Comparison of ENCODE assay signal across 15 mouse cellular contexts in genomic region chr11:113166517-113166916, GRCm38 (mm10).
DNase-seq lines count a peak whose midpoint lies in the region; ATAC-seq and TF ChIP-seq lines count a peak whose summit lies in the region.
"Had no signal": no experiment of that assay in that cellular context is flagged by ENCODE, and none has a peak within 500 bp of the region (broad histone marks: within the 10 kb centered on the region; RNA-seq: fewer than 3 reads in every experiment).

No protein-coding gene starts in this region.

- no peaks in the 10 kb centered on the region for H3K9me3 ChIP-seq in forebrain, embryonic 12.5 days
- no peaks in the 10 kb centered on the region for H3K9me3 ChIP-seq in forebrain, postnatal 0 days (ENCODE audit: low read length)
- H3K9me3 ChIP-seq: embryonic facial prominence, embryonic 15.5 days; limb, embryonic 13.5 days; midbrain, embryonic 15.5 days had no signal

- no peak for DNase-seq in forebrain, postnatal 0 days
- DNase-seq in kidney, adult 2 months: peak; percentile 53
- no peak for DNase-seq in kidney, postnatal 4 days
- peak; percentile 46 for DNase-seq in kidney, postnatal 10 days
- no peak for DNase-seq in cerebellum, adult 11-12 months
- no peak for DNase-seq in left cerebral cortex, postnatal 36 days (ENCODE audit: low spot score in 2 of 2)
- DNase-seq: cerebellum, adult 2 months; gastrocnemius, postnatal 14 days had no signal

- H3K36me3 ChIP-seq in forebrain, embryonic 12.5 days (replicated peaks): no peaks in the 10 kb centered on the region
- no peaks in the 10 kb centered on the region for H3K36me3 ChIP-seq in forebrain, postnatal 0 days (ENCODE audit: insufficient read depth)
- H3K36me3 ChIP-seq in kidney, adult 2 months (ENCODE audit: control insufficient read depth, insufficient read depth, low read length): no peaks in the 10 kb centered on the region
- H3K36me3 ChIP-seq: embryonic facial prominence, embryonic 15.5 days; G1E; midbrain, embryonic 15.5 days had no signal

- H3K27me3 ChIP-seq in forebrain, embryonic 12.5 days: no peaks in the 10 kb centered on the region; the same call in 1 of the 2 replicates
- H3K27me3 ChIP-seq in forebrain, postnatal 0 days (ENCODE audit: insufficient read depth, low read length): no peaks in the 10 kb centered on the region
- no peaks in the 10 kb centered on the region for H3K27me3 ChIP-seq in kidney, adult 2 months (replicated peaks; ENCODE audit: control insufficient read depth, insufficient read depth, low read length)
- H3K27me3 ChIP-seq: limb, embryonic 13.5 days; midbrain, embryonic 15.5 days had no signal

- intact Hi-C loops in left cerebral cortex, postnatal 36 days (cut with DNase I): loop anchor here (5.0 to 10.0 kb wide), 3 partner anchors 962 to 1514 kb away; no protein-coding TSS in a partner anchor

- H3K4me3 ChIP-seq in forebrain, embryonic 12.5 days (replicated peaks): no peak overlapping the region
- H3K4me3 ChIP-seq in forebrain, postnatal 0 days (ENCODE audit: low read depth, low read length): no peak overlapping the region
- H3K4me3 ChIP-seq in kidney, adult 2 months (ENCODE audit: insufficient read depth, low read depth, low read length): no peak overlapping the region
- H3K4me3 ChIP-seq in cortical plate, adult 2 months (ENCODE audit: insufficient read depth, low read length): no peak overlapping the region
- H3K4me3 ChIP-seq: embryonic facial prominence, embryonic 15.5 days; limb, embryonic 13.5 days; midbrain, embryonic 15.5 days had no signal

- H3K4me1 ChIP-seq in forebrain, embryonic 12.5 days: peaks cover 66% of the 10 kb centered on the region
- H3K4me1 ChIP-seq in forebrain, postnatal 0 days (ENCODE audit: insufficient read depth): peaks cover 10% of the 10 kb centered on the region; the same call in 1 of the 2 replicates
- H3K4me1 ChIP-seq in kidney, adult 2 months (ENCODE audit: control insufficient read depth, insufficient read depth, low read length): peaks cover 11% of the 10 kb centered on the region; the same call in 1 of the 2 replicates
- H3K4me1 ChIP-seq in cortical plate, adult 2 months (ENCODE audit: control insufficient read depth, insufficient read depth, low read length): no peaks in the 10 kb centered on the region

- 55% methylated on average over 4 of the region's 4 CpGs for WGBS in forebrain, embryonic 12.5 days
- WGBS in forebrain, postnatal 0 days: 65% methylated on average over 4 of the region's 4 CpGs
- 48% methylated on average over 4 of the region's 4 CpGs for WGBS in kidney, adult 2 months

- ATAC-seq in forebrain, embryonic 12.5 days (ENCODE audit: low FRiP score): no peak
- no peak for ATAC-seq in forebrain, postnatal 0 days
- ATAC-seq: lung, postnatal 0 days; midbrain, embryonic 15.5 days had no signal

- H3K27ac ChIP-seq in forebrain, embryonic 12.5 days: peak overlapping the region; percentile 36; the same call in 1 of the 2 replicates
- H3K27ac ChIP-seq in forebrain, postnatal 0 days (ENCODE audit: low read depth, low read length): no peak overlapping the region
- H3K27ac ChIP-seq in kidney, adult 2 months (ENCODE audit: insufficient read depth, low read depth, low read length): peak overlapping the region; percentile 19
- H3K27ac ChIP-seq in cortical plate, adult 2 months (ENCODE audit: insufficient read depth, low read length): 0 out of 2 replicates have a peak overlapping the region, but pooled peaks have one; percentile 45
- H3K27ac ChIP-seq: embryonic facial prominence, embryonic 15.5 days; limb, embryonic 13.5 days; midbrain, embryonic 15.5 days had no signal

- TF ChIP-seq POLR2A in kidney, adult 2 months (IDR thresholded peaks at IDR 0.05; ENCODE audit: low read depth, low read length): no peak
- TF ChIP-seq POLR2A in cortical plate, adult 2 months (IDR thresholded peaks at IDR 0.05; ENCODE audit: extremely low read depth, insufficient read depth, low read length): no peak

- H3K4me2 ChIP-seq in forebrain, embryonic 12.5 days: no peak overlapping the region
- no peak overlapping the region for H3K4me2 ChIP-seq in forebrain, postnatal 0 days (ENCODE audit: low read depth)
- H3K4me2 ChIP-seq: embryonic facial prominence, embryonic 15.5 days; limb, embryonic 13.5 days; midbrain, embryonic 15.5 days had no signal

- TF ChIP-seq CTCF in forebrain, postnatal 0 days (IDR thresholded peaks at IDR 0.05; ENCODE audit: low read depth): no peak
- no peak for TF ChIP-seq CTCF in kidney, adult 2 months (conservative IDR thresholded peaks at IDR 0.05; ENCODE audit: insufficient read depth, insufficient read length, low read depth, low read length)
- no peak for TF ChIP-seq CTCF in cortical plate, adult 2 months (IDR thresholded peaks at IDR 0.05; ENCODE audit: extremely low read depth, insufficient read depth, low read length)

- no peak overlapping the region for H3K9ac ChIP-seq in forebrain, embryonic 12.5 days
- H3K9ac ChIP-seq in forebrain, postnatal 0 days: no peak overlapping the region
- H3K9ac ChIP-seq: embryonic facial prominence, embryonic 15.5 days; limb, embryonic 13.5 days; midbrain, embryonic 15.5 days had no signal

Comparison
In these comparisons a context has a peak if more than half of its experiments do, and no peak if none do; other contexts are left out.
1. DNase-seq: peak in kidney, adult 2 months (single experiment) and kidney, postnatal 10 days (single experiment); none in forebrain, postnatal 0 days (single experiment), kidney, postnatal 4 days (0 of 2), cerebellum, adult 11-12 months (single experiment) and left cerebral cortex, postnatal 36 days (0 of 2).